Comparison of ENCODE assay signal across 9 mouse cellular contexts in genomic region chr5:72202016-72202415, GRCm38 (mm10). TPM values are rescaled to one million over a fixed set of nuclear protein-coding genes. Genes with fewer than 3 reads are reported as not detected.
DNase-seq lines count a peak whose midpoint lies in the region; ATAC-seq and TF ChIP-seq lines count a peak whose summit lies in the region.
"Had no signal": no experiment of that assay in that cellular context is flagged by ENCODE, and none has a peak within 500 bp of the region (broad histone marks: within the 10 kb centered on the region; RNA-seq: fewer than 3 reads in every experiment).

No protein-coding gene starts in this region.

- no peaks in the 10 kb centered on the region for H3K36me3 ChIP-seq in forebrain, embryonic 15.5 days
- no peaks in the 10 kb centered on the region for H3K36me3 ChIP-seq in hindbrain, postnatal 0 days (ENCODE audit: insufficient read depth, low read length)
- H3K36me3 ChIP-seq: limb, embryonic 13.5 days had no signal

- TF ChIP-seq CTCF in hindbrain, postnatal 0 days (IDR thresholded peaks at IDR 0.05; ENCODE audit: low read depth), result no peak

- peak; percentile 6 for DNase-seq in embryo, embryonic 10 days (ENCODE audit: low spot score)
- no peak for DNase-seq in embryo, embryonic 10.5 days (ENCODE audit: low spot score)
- DNase-seq in CD4-positive, CD25-positive, alpha-beta regulatory T cell, adult 2 months (ENCODE audit: low read depth, low spot score), result peak; percentile 85
- no peak for DNase-seq in hindbrain, postnatal 0 days (ENCODE audit: low spot score)
- DNase-seq in layer of hippocampus, postnatal 14 days (ENCODE audit: low spot score in 2 of 2), result no peak
- DNase-seq in cerebellum, adult 9-10 months, result no peak

- WGBS in forebrain, embryonic 15.5 days, result 42% methylated on average over 10 of the region's 10 CpGs
- WGBS in hindbrain, postnatal 0 days, result 44% methylated on average over 10 of the region's 10 CpGs

- no peaks in the 10 kb centered on the region for H3K27me3 ChIP-seq in forebrain, embryonic 15.5 days
- no peaks in the 10 kb centered on the region for H3K27me3 ChIP-seq in hindbrain, postnatal 0 days (ENCODE audit: insufficient read depth, low read length)
- H3K27me3 ChIP-seq: limb, embryonic 13.5 days had no signal

- H3K27ac ChIP-seq in forebrain, embryonic 15.5 days (replicated peaks), result no peak overlapping the region
- H3K27ac ChIP-seq in hindbrain, postnatal 0 days, result no peak overlapping the region
- H3K27ac ChIP-seq: limb, embryonic 13.5 days had no signal

- H3K9me3 ChIP-seq in forebrain, embryonic 15.5 days, result no peaks in the 10 kb centered on the region
- no peaks in the 10 kb centered on the region for H3K9me3 ChIP-seq in hindbrain, postnatal 0 days (ENCODE audit: low read length)
- H3K9me3 ChIP-seq: limb, embryonic 13.5 days had no signal

- no peak overlapping the region for H3K9ac ChIP-seq in forebrain, embryonic 15.5 days (replicated peaks)
- H3K9ac ChIP-seq in hindbrain, postnatal 0 days (replicated peaks; ENCODE audit: low read length), result no peak overlapping the region
- H3K9ac ChIP-seq: limb, embryonic 13.5 days had no signal

- H3K4me3 ChIP-seq in forebrain, embryonic 15.5 days, result no peak overlapping the region
- H3K4me3 ChIP-seq in hindbrain, postnatal 0 days (ENCODE audit: low read length), result no peak overlapping the region
- H3K4me3 ChIP-seq: limb, embryonic 13.5 days had no signal

- ATAC-seq in forebrain, embryonic 15.5 days (replicated peaks), result no peak
- no peak for ATAC-seq in hindbrain, postnatal 0 days
- peak; percentile 53 for ATAC-seq in megakaryocyte-erythroid progenitor cell, adult 5-6 weeks (replicated peaks; ENCODE audit: low FRiP score, low TSS enrichment, poor library complexity, severe bottlenecking)

- peak overlapping the region; percentile 12; the same call in 1 of the 2 replicates for H3K4me2 ChIP-seq in forebrain, embryonic 15.5 days (replicated peaks)
- H3K4me2 ChIP-seq in hindbrain, postnatal 0 days (ENCODE audit: low read depth, low read length), result peak overlapping the region; percentile 31

- H3K4me1 ChIP-seq in forebrain, embryonic 15.5 days, result peaks cover 18% of the 10 kb centered on the region
- no peaks in the 10 kb centered on the region; the same call in 1 of the 2 replicates for H3K4me1 ChIP-seq in hindbrain, postnatal 0 days (ENCODE audit: insufficient read depth, low read length)

RNA-seq across cellular contexts. Expression of gene Commd8, which starts 34.0 kb away (rescaled TPM):
- 145 and 146 TPM in 2 replicates for polyA plus RNA-seq in forebrain, embryonic 15.5 days (2015; fragmentation: Nextera tagmentation; extraction: Ambion mirVana)
- total RNA-seq in hindbrain, postnatal 0 days (2014; rRNA removed), result 22.4 and 22.8 TPM in 2 replicates
- 149 and 166 TPM in 2 replicates for polyA plus RNA-seq in hindbrain, postnatal 0 days (2015; fragmentation: Nextera tagmentation; extraction: Ambion mirVana)
- total RNA-seq in megakaryocyte-erythroid progenitor cell, adult 5-6 weeks (2014; fragmentation: Nextera tagmentation), result 50.1 and 76.8 TPM in 2 replicates
- 70.2 and 98.5 TPM in 2 replicates for total RNA-seq in megakaryocyte-erythroid progenitor cell, adult 5-6 weeks (2017)
- total RNA-seq in layer of hippocampus, postnatal 14 days (2021), result 10 to 100 TPM; 91.1 to 91.2 TPM

Comparison
In these comparisons a context has a peak if more than half of its experiments do, and no peak if none do; other contexts are left out.
1. DNase-seq: peak in embryo, embryonic 10 days (single experiment) and CD4-positive, CD25-positive, alpha-beta regulatory T cell, adult 2 months (single experiment); none in embryo, embryonic 10.5 days (single experiment), hindbrain, postnatal 0 days (single experiment), layer of hippocampus, postnatal 14 days (0 of 2) and cerebellum, adult 9-10 months (single experiment).